ENCODE assay signal across 10 mouse cellular contexts in the genomic region with DNA sequence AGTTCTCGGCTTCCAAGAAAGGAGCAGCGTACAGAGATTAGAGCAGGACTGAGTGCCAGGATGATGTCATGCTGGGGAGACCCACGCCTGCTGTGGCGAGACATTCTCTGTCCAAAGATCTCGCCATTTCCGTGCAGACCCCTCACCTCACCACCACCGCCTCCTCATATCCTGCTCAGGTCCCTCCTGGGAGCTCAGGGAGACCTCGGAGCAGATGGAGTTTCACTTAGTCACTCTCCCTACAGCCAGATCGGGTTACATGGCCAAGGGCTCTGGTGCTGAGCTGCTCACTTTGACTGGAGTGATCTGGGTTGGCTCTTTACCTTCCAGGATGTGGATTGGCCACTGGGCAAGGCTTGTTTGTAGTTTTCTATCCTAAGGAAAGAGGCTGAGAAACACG. TPM values are rescaled to one million over a fixed set of nuclear protein-coding genes. Genes with fewer than 3 reads are reported as not detected.
A peak's percentile ranks its signal among the peaks of the same experiment; 100 is the strongest.
DNase-seq lines count a peak whose midpoint lies in the region; ATAC-seq and TF ChIP-seq lines count a peak whose summit lies in the region.
"Had no signal": no experiment of that assay in that cellular context is flagged by ENCODE, and none has a peak within 500 bp of the region (broad histone marks: within the 10 kb centered on the region; RNA-seq: fewer than 3 reads in every experiment).

No protein-coding gene starts in this region.

- H3K9me3 ChIP-seq in kidney, embryonic 15.5 days (replicated peaks), result no peaks in the 10 kb centered on the region
- no peaks in the 10 kb centered on the region for H3K9me3 ChIP-seq in embryonic facial prominence, embryonic 15.5 days (replicated peaks)
- no peaks in the 10 kb centered on the region for H3K9me3 ChIP-seq in limb, embryonic 12.5 days
- H3K9me3 ChIP-seq in intestine, postnatal 0 days (ENCODE audit: control insufficient read depth), result no peaks in the 10 kb centered on the region
- H3K9me3 ChIP-seq: midbrain, embryonic 12.5 days had no signal

- 23% methylated on average over 10 of the region's 10 CpGs for WGBS in kidney, embryonic 15.5 days
- WGBS in embryonic facial prominence, embryonic 15.5 days, result 40% methylated on average over 10 of the region's 10 CpGs
- 27% methylated on average over 10 of the region's 10 CpGs for WGBS in limb, embryonic 12.5 days
- 43% methylated on average over 10 of the region's 10 CpGs for WGBS in intestine, postnatal 0 days

- H3K27ac ChIP-seq in kidney, embryonic 15.5 days, result no peak overlapping the region
- no peak overlapping the region for H3K27ac ChIP-seq in embryonic facial prominence, embryonic 15.5 days (replicated peaks)
- H3K27ac ChIP-seq in limb, embryonic 12.5 days, result peak overlapping the region; percentile 41; the same call in 1 of the 2 replicates
- H3K27ac ChIP-seq in intestine, postnatal 0 days (ENCODE audit: low read depth, low read length), result no peak overlapping the region
- H3K27ac ChIP-seq: midbrain, embryonic 12.5 days had no signal

- TF ChIP-seq POLR2A in brain, embryonic 14.5 days (IDR thresholded peaks at IDR 0.05; ENCODE audit: borderline replicate concordance, extremely low read depth, insufficient read depth, insufficient read length, poor library complexity, severe bottlenecking), result no peak

- H3K4me1 ChIP-seq in kidney, embryonic 15.5 days, result peaks cover 11% of the 10 kb centered on the region
- no peaks in the 10 kb centered on the region for H3K4me1 ChIP-seq in embryonic facial prominence, embryonic 15.5 days
- peaks cover 7% of the 10 kb centered on the region for H3K4me1 ChIP-seq in limb, embryonic 12.5 days (replicated peaks)
- no peaks in the 10 kb centered on the region for H3K4me1 ChIP-seq in intestine, postnatal 0 days (replicated peaks; ENCODE audit: control insufficient read depth, insufficient read depth, low read length)
- H3K4me1 ChIP-seq: midbrain, embryonic 12.5 days had no signal

- DNase-seq in kidney, adult 8-10 months, result no peak
- DNase-seq in brain, embryonic 14.5 days (ENCODE audit: low read depth), result peak; percentile 18
- no peak for DNase-seq in layer of hippocampus, postnatal 25 days (ENCODE audit: extremely low spot score in 1 of 2, low spot score in 1 of 2)
- DNase-seq: cerebellum, adult 11-12 months; thymus, postnatal 14 days had no signal

- no peaks in the 10 kb centered on the region for H3K36me3 ChIP-seq in kidney, embryonic 15.5 days
- H3K36me3 ChIP-seq in embryonic facial prominence, embryonic 15.5 days, result no peaks in the 10 kb centered on the region
- H3K36me3 ChIP-seq in limb, embryonic 12.5 days, result no peaks in the 10 kb centered on the region
- no peaks in the 10 kb centered on the region for H3K36me3 ChIP-seq in intestine, postnatal 0 days (ENCODE audit: control insufficient read depth, insufficient read depth)
- H3K36me3 ChIP-seq: midbrain, embryonic 12.5 days had no signal

- no peaks in the 10 kb centered on the region for H3K27me3 ChIP-seq in kidney, embryonic 15.5 days
- no peaks in the 10 kb centered on the region for H3K27me3 ChIP-seq in embryonic facial prominence, embryonic 15.5 days
- H3K27me3 ChIP-seq in limb, embryonic 12.5 days, result no peaks in the 10 kb centered on the region
- H3K27me3 ChIP-seq in intestine, postnatal 0 days (replicated peaks; ENCODE audit: control insufficient read depth, insufficient read depth, low read length), result no peaks in the 10 kb centered on the region
- H3K27me3 ChIP-seq: midbrain, embryonic 12.5 days had no signal

- peak overlapping the region; percentile 48 for H3K4me2 ChIP-seq in kidney, embryonic 15.5 days
- H3K4me2 ChIP-seq in embryonic facial prominence, embryonic 15.5 days (replicated peaks), result no peak overlapping the region
- H3K4me2 ChIP-seq in limb, embryonic 12.5 days, result peak overlapping the region; percentile 34
- H3K4me2 ChIP-seq in intestine, postnatal 0 days (replicated peaks; ENCODE audit: low read depth), result no peak overlapping the region
- H3K4me2 ChIP-seq: midbrain, embryonic 12.5 days had no signal

- peak overlapping the region; percentile 14; the same call in 1 of the 2 replicates for H3K4me3 ChIP-seq in kidney, embryonic 15.5 days (replicated peaks)
- H3K4me3 ChIP-seq in embryonic facial prominence, embryonic 15.5 days (replicated peaks), result no peak overlapping the region
- no peak overlapping the region for H3K4me3 ChIP-seq in limb, embryonic 12.5 days (replicated peaks)
- no peak overlapping the region for H3K4me3 ChIP-seq in intestine, postnatal 0 days (ENCODE audit: low read depth, low read length)
- H3K4me3 ChIP-seq: midbrain, embryonic 12.5 days had no signal

- TF ChIP-seq CTCF in brain, embryonic 14.5 days (IDR thresholded peaks at IDR 0.05; ENCODE audit: borderline replicate concordance, extremely low read depth, insufficient read depth, insufficient read length), result no peak
- no peak for TF ChIP-seq CTCF in intestine, postnatal 0 days (IDR thresholded peaks at IDR 0.05; ENCODE audit: low read depth)

- H3K9ac ChIP-seq in kidney, embryonic 15.5 days, result no peak overlapping the region
- no peak overlapping the region for H3K9ac ChIP-seq in embryonic facial prominence, embryonic 15.5 days
- H3K9ac ChIP-seq in limb, embryonic 12.5 days (replicated peaks), result no peak overlapping the region
- H3K9ac ChIP-seq in intestine, postnatal 0 days (ENCODE audit: low read depth, low read length), result no peak overlapping the region
- H3K9ac ChIP-seq: midbrain, embryonic 12.5 days had no signal

- peak; percentile 94 for ATAC-seq in kidney, embryonic 15.5 days (replicated peaks; ENCODE audit: low FRiP score)
- peak; percentile 43; the same call in 1 of the 2 replicates for ATAC-seq in embryonic facial prominence, embryonic 15.5 days (ENCODE audit: insufficient number of reproducible peaks, low FRiP score, low TSS enrichment, low read depth)
- peak; percentile 90 for ATAC-seq in limb, embryonic 12.5 days (ENCODE audit: insufficient number of reproducible peaks, insufficient read depth, low FRiP score, low TSS enrichment, low read depth)
- ATAC-seq in intestine, postnatal 0 days, result no peak

RNA-seq across cellular contexts. Expression of a gene that starts 18.5 kb away (rescaled TPM):
- 19.6 and 22.9 TPM in 2 replicates for polyA plus RNA-seq in kidney, embryonic 15.5 days (2015; fragmentation: Nextera tagmentation; extraction: Ambion mirVana)
- 36.9 and 77.4 TPM in 2 replicates for polyA plus RNA-seq in brain, embryonic 14.5 days (2012; rRNA removed)
- 59.9 and 63.5 TPM in 2 replicates for polyA plus RNA-seq in embryonic facial prominence, embryonic 15.5 days (2015; fragmentation: Nextera tagmentation; extraction: Ambion mirVana)
- polyA plus RNA-seq in limb, embryonic 12.5 days (2016; fragmentation: Nextera tagmentation; extraction: Ambion mirVana), result 28.1 and 34.0 TPM in 2 replicates
- polyA plus RNA-seq in intestine, postnatal 0 days (2015; fragmentation: Nextera tagmentation; extraction: Ambion mirVana), result 11.2 and 12.2 TPM in 2 replicates
- 1 to 10 TPM; 6.0 to 9.0 TPM for total RNA-seq in layer of hippocampus, postnatal 25 days (2021)

Comparison
In these comparisons a context has a peak if more than half of its experiments do, and no peak if none do; other contexts are left out.
1. H3K4me2 ChIP-seq: peak in kidney, embryonic 15.5 days (single experiment) and limb, embryonic 12.5 days (single experiment); none in embryonic facial prominence, embryonic 15.5 days (single experiment) and intestine, postnatal 0 days (single experiment).